Mouse (Mus musculus): ENCODE data around the gene Plcl2. TPM values are rescaled to one million over a fixed set of nuclear protein-coding genes. Genes with fewer than 3 reads are reported as not detected.

The Plcl2 gene
- polyA plus RNA-seq, 1 experiment from 2014 or later, result 5.9 TPM

GRCm38 (mm10) chr17:50536409-50537194, 27.4 kb downstream of the Plcl2 start:
- H3K36me3 ChIP-seq (ENCODE audit: control insufficient read depth, insufficient read depth, low read length), result no peaks in the 10 kb centered on the region
- H3K9ac ChIP-seq (replicated peaks; ENCODE audit: low read depth, low read length), result no peak overlapping the region
- no peak overlapping the region for H3K4me3 ChIP-seq (ENCODE audit: low read depth, low read length)
- H3K9me3 ChIP-seq (ENCODE audit: control insufficient read depth, low read depth, low read length), result no peaks in the 10 kb centered on the region
- 88% methylated on average over 4 of the region's 4 CpGs for WGBS
- H3K27ac ChIP-seq (ENCODE audit: low read length), result no peak overlapping the region
- no peak for ATAC-seq (ENCODE audit: insufficient number of reproducible peaks, insufficient read depth, low FRiP score, low read depth)
- H3K4me1 ChIP-seq (ENCODE audit: control insufficient read depth, insufficient read depth, low read length), result no peaks in the 10 kb centered on the region
- no peak overlapping the region for H3K4me2 ChIP-seq (replicated peaks; ENCODE audit: low read depth, low read length)
- H3K27me3 ChIP-seq (ENCODE audit: control insufficient read depth, insufficient read depth, low read length), result no peaks in the 10 kb centered on the region

GRCm38 (mm10) chr17:50537786-50538185, 28.6 kb downstream of the Plcl2 start:
- no peaks in the 10 kb centered on the region for H3K27me3 ChIP-seq (ENCODE audit: control insufficient read depth, insufficient read depth, low read length)
- H3K9ac ChIP-seq (replicated peaks; ENCODE audit: low read depth, low read length), result no peak overlapping the region
- peaks cover 3% of the 10 kb centered on the region; the same call in 1 of the 2 replicates for H3K9me3 ChIP-seq (ENCODE audit: control insufficient read depth, low read depth, low read length)
- WGBS, result 80% methylated on average over 2 of the region's 2 CpGs
- H3K4me1 ChIP-seq (ENCODE audit: control insufficient read depth, insufficient read depth, low read length), result no peaks in the 10 kb centered on the region
- H3K27ac ChIP-seq (ENCODE audit: low read length), result no peak overlapping the region
- H3K4me3 ChIP-seq (ENCODE audit: low read depth, low read length), result no peak overlapping the region
- H3K36me3 ChIP-seq (ENCODE audit: control insufficient read depth, insufficient read depth, low read length), result no peaks in the 10 kb centered on the region
- ATAC-seq (ENCODE audit: insufficient number of reproducible peaks, insufficient read depth, low FRiP score, low read depth), result no peak
- H3K4me2 ChIP-seq (replicated peaks; ENCODE audit: low read depth, low read length), result no peak overlapping the region

- H3K4me1 ChIP-seq (ENCODE audit: control insufficient read depth, insufficient read depth, low read length), result no peaks in the 10 kb centered on the region
- H3K9me3 ChIP-seq (ENCODE audit: control insufficient read depth, low read depth, low read length), result peaks cover 3% of the 10 kb centered on the region; the same call in 1 of the 2 replicates
- no peak for ATAC-seq (ENCODE audit: insufficient number of reproducible peaks, insufficient read depth, low FRiP score, low read depth)
- no peaks in the 10 kb centered on the region for H3K36me3 ChIP-seq (ENCODE audit: control insufficient read depth, insufficient read depth, low read length)
- no peak overlapping the region for H3K27ac ChIP-seq (ENCODE audit: low read length)
- H3K4me3 ChIP-seq (ENCODE audit: low read depth, low read length), result no peak overlapping the region
- WGBS, result 46% methylated on average over 1 of the region's 1 CpGs
- no peak overlapping the region for H3K4me2 ChIP-seq (replicated peaks; ENCODE audit: low read depth, low read length)
- H3K27me3 ChIP-seq (ENCODE audit: control insufficient read depth, insufficient read depth, low read length), result no peaks in the 10 kb centered on the region
- H3K9ac ChIP-seq (replicated peaks; ENCODE audit: low read depth, low read length), result no peak overlapping the region
These were observed 35.7 kb downstream of the Plcl2 start for GRCm38 (mm10) chr17:50544860-50545259.

- no peak overlapping the region for H3K9ac ChIP-seq (replicated peaks; ENCODE audit: low read depth, low read length)
- no peaks in the 10 kb centered on the region for H3K27me3 ChIP-seq (ENCODE audit: control insufficient read depth, insufficient read depth, low read length)
- no peaks in the 10 kb centered on the region for H3K4me1 ChIP-seq (ENCODE audit: control insufficient read depth, insufficient read depth, low read length)
- no peak overlapping the region for H3K4me2 ChIP-seq (replicated peaks; ENCODE audit: low read depth, low read length)
- ATAC-seq (ENCODE audit: insufficient number of reproducible peaks, insufficient read depth, low FRiP score, low read depth), result no peak
- no peak overlapping the region for H3K4me3 ChIP-seq (ENCODE audit: low read depth, low read length)
- H3K36me3 ChIP-seq (ENCODE audit: control insufficient read depth, insufficient read depth, low read length), result no peaks in the 10 kb centered on the region
- no peak overlapping the region for H3K27ac ChIP-seq (ENCODE audit: low read length)
- peaks cover 3% of the 10 kb centered on the region; the same call in 1 of the 2 replicates for H3K9me3 ChIP-seq (ENCODE audit: control insufficient read depth, low read depth, low read length)
- WGBS, result 67% methylated on average over 6 of the region's 6 CpGs
These were observed 36.1 kb downstream of the Plcl2 start for GRCm38 (mm10) chr17:50545274-50545673.

- Histone ChIP-seq H3K27ac (ENCODE audit: low read length) (no peak overlapping the region), H3K9me3 (ENCODE audit: control insufficient read depth, low read depth, low read length) (no peaks in the 10 kb centered on the region), H3K9ac (replicated peaks; ENCODE audit: low read depth, low read length) (no peak overlapping the region), H3K27me3 (ENCODE audit: control insufficient read depth, insufficient read depth, low read length) (no peaks in the 10 kb centered on the region), H3K4me2 (replicated peaks; ENCODE audit: low read depth, low read length) (no peak overlapping the region), H3K4me1 (ENCODE audit: control insufficient read depth, insufficient read depth, low read length) (0 out of 2 replicates have a peak, but pooled peaks cover 2% of the 10 kb centered on the region), H3K36me3 (ENCODE audit: control insufficient read depth, insufficient read depth, low read length) (no peaks in the 10 kb centered on the region), H3K4me3 (ENCODE audit: low read depth, low read length) (no peak overlapping the region)
- no peak for ATAC-seq (ENCODE audit: insufficient number of reproducible peaks, insufficient read depth, low FRiP score, low read depth)
- WGBS, result 77% methylated on average over 2 of the region's 2 CpGs
These were observed 42.9 kb downstream of the Plcl2 start for GRCm38 (mm10) chr17:50552130-50552529.

- 79% methylated on average over 12 of the region's 12 CpGs for WGBS
- H3K36me3 ChIP-seq (ENCODE audit: control insufficient read depth, insufficient read depth, low read length), result no peaks in the 10 kb centered on the region
- H3K4me3 ChIP-seq (ENCODE audit: low read depth, low read length), result no peak overlapping the region
- peaks cover 9% of the 10 kb centered on the region for H3K4me1 ChIP-seq (ENCODE audit: control insufficient read depth, insufficient read depth, low read length)
- no peaks in the 10 kb centered on the region for H3K9me3 ChIP-seq (ENCODE audit: control insufficient read depth, low read depth, low read length)
- H3K9ac ChIP-seq (replicated peaks; ENCODE audit: low read depth, low read length), result no peak overlapping the region
- H3K27ac ChIP-seq (ENCODE audit: low read length), result no peak overlapping the region
- H3K27me3 ChIP-seq (ENCODE audit: control insufficient read depth, insufficient read depth, low read length), result no peaks in the 10 kb centered on the region
- no peak overlapping the region for H3K4me2 ChIP-seq (replicated peaks; ENCODE audit: low read depth, low read length)
- no peak for ATAC-seq (ENCODE audit: insufficient number of reproducible peaks, insufficient read depth, low FRiP score, low read depth)
These were observed 48.5 kb downstream of the Plcl2 start for GRCm38 (mm10) chr17:50557566-50558238.

GRCm38 (mm10) chr17:50558239-50558625, 49.0 kb downstream of the Plcl2 start:
- Histone ChIP-seq H3K27me3 (ENCODE audit: control insufficient read depth, insufficient read depth, low read length) (no peaks in the 10 kb centered on the region), H3K9me3 (ENCODE audit: control insufficient read depth, low read depth, low read length) (no peaks in the 10 kb centered on the region), H3K4me2 (replicated peaks; ENCODE audit: low read depth, low read length) (no peak overlapping the region), H3K9ac (replicated peaks; ENCODE audit: low read depth, low read length) (no peak overlapping the region), H3K27ac (ENCODE audit: low read length) (no peak overlapping the region), H3K4me3 (ENCODE audit: low read depth, low read length) (no peak overlapping the region), H3K4me1 (ENCODE audit: control insufficient read depth, insufficient read depth, low read length) (peaks cover 9% of the 10 kb centered on the region), H3K36me3 (ENCODE audit: control insufficient read depth, insufficient read depth, low read length) (no peaks in the 10 kb centered on the region)
- no peak for ATAC-seq (ENCODE audit: insufficient number of reproducible peaks, insufficient read depth, low FRiP score, low read depth)
- 88% methylated on average over 4 of the region's 4 CpGs for WGBS

- no peak overlapping the region for H3K4me2 ChIP-seq (replicated peaks; ENCODE audit: low read depth, low read length)
- no peak overlapping the region for H3K9ac ChIP-seq (replicated peaks; ENCODE audit: low read depth, low read length)
- no peak for ATAC-seq (ENCODE audit: insufficient number of reproducible peaks, insufficient read depth, low FRiP score, low read depth)
- H3K4me3 ChIP-seq (ENCODE audit: low read depth, low read length), result no peak overlapping the region
- H3K4me1 ChIP-seq (ENCODE audit: control insufficient read depth, insufficient read depth, low read length), result peaks cover 4% of the 10 kb centered on the region
- no peak overlapping the region for H3K27ac ChIP-seq (ENCODE audit: low read length)
- H3K9me3 ChIP-seq (ENCODE audit: control insufficient read depth, low read depth, low read length), result no peaks in the 10 kb centered on the region
- H3K27me3 ChIP-seq (ENCODE audit: control insufficient read depth, insufficient read depth, low read length), result no peaks in the 10 kb centered on the region
- H3K36me3 ChIP-seq (ENCODE audit: control insufficient read depth, insufficient read depth, low read length), result no peaks in the 10 kb centered on the region
- 40% methylated on average over 8 of the region's 8 CpGs for WGBS
These were observed 56.3 kb downstream of the Plcl2 start for GRCm38 (mm10) chr17:50565376-50566123.

Measured in stomach, embryonic 14.5 days (tissue).